9 mouse cellular contexts compared by ENCODE assay signal in genomic region chr8:122259351-122259750, GRCm38 (mm10). TPM values are rescaled to one million over a fixed set of nuclear protein-coding genes. Genes with fewer than 3 reads are reported as not detected.
DNase-seq lines count a peak whose midpoint lies in the region; ATAC-seq and TF ChIP-seq lines count a peak whose summit lies in the region.
"Had no signal": no experiment of that assay in that cellular context is flagged by ENCODE, and none has a peak within 500 bp of the region (broad histone marks: within the 10 kb centered on the region; RNA-seq: fewer than 3 reads in every experiment).

No protein-coding gene starts in this region.

- no peak overlapping the region for H3K9ac ChIP-seq in heart, adult 2 months (ENCODE audit: low read depth, low read length)
- no peak overlapping the region for H3K9ac ChIP-seq in heart, embryonic 12.5 days
- H3K9ac ChIP-seq in heart, embryonic 13.5 days: 0 out of 2 replicates have a peak overlapping the region, but pooled peaks have one; percentile 7

- no peak overlapping the region for H3K4me3 ChIP-seq in heart, adult 2 months
- no peak overlapping the region for H3K4me3 ChIP-seq in heart, embryonic 12.5 days
- no peak overlapping the region for H3K4me3 ChIP-seq in cortical plate, adult 2 months (ENCODE audit: insufficient read depth, low read length)
- no peak overlapping the region for H3K4me3 ChIP-seq in heart, embryonic 13.5 days

- 72% methylated on average over 2 of the region's 2 CpGs for WGBS in heart, adult 2 months
- WGBS in heart, embryonic 12.5 days: 59% methylated on average over 2 of the region's 2 CpGs
- 56% methylated on average over 2 of the region's 2 CpGs for WGBS in heart, embryonic 13.5 days

- DNase-seq in heart, adult 2 months: peak; percentile 64 to 85
- peak; percentile 54 for DNase-seq in R1 (ENCODE audit: low read depth, low spot score)
- DNase-seq in left cerebral cortex, postnatal 14 days (ENCODE audit: low spot score in 2 of 2): peak; percentile 71 to 78
- peak; percentile 71 for DNase-seq in thymus, postnatal 0 days (ENCODE audit: low spot score)

- no peak for TF ChIP-seq POLR2A in heart, adult 2 months (IDR thresholded peaks at IDR 0.05; ENCODE audit: insufficient read depth, low read depth, low read length)
- TF ChIP-seq POLR2A in cortical plate, adult 2 months (IDR thresholded peaks at IDR 0.05; ENCODE audit: extremely low read depth, insufficient read depth, low read length): no peak

- H3K27me3 ChIP-seq in heart, adult 2 months (ENCODE audit: control insufficient read depth, insufficient read depth, low read length): no peaks in the 10 kb centered on the region
- H3K27me3 ChIP-seq in heart, embryonic 12.5 days (replicated peaks): peaks cover 64% of the 10 kb centered on the region
- H3K27me3 ChIP-seq in heart, embryonic 13.5 days (replicated peaks): peaks cover 77% of the 10 kb centered on the region
- H3K27me3 ChIP-seq: Patski had no signal

- no peak overlapping the region for H3K27ac ChIP-seq in heart, adult 2 months
- H3K27ac ChIP-seq in heart, embryonic 12.5 days (ENCODE audit: poor library complexity, severe bottlenecking): no peak overlapping the region
- no peak overlapping the region for H3K27ac ChIP-seq in cortical plate, adult 2 months (ENCODE audit: insufficient read depth, low read length)
- H3K27ac ChIP-seq in heart, embryonic 13.5 days (replicated peaks): no peak overlapping the region

- no peak overlapping the region for H3K4me2 ChIP-seq in heart, embryonic 12.5 days
- no peak overlapping the region for H3K4me2 ChIP-seq in heart, embryonic 13.5 days

- 0 out of 2 replicates have a peak, but pooled peaks cover 2% of the 10 kb centered on the region for H3K4me1 ChIP-seq in heart, adult 2 months (ENCODE audit: control insufficient read depth, insufficient read depth, low read length)
- H3K4me1 ChIP-seq in heart, embryonic 12.5 days (replicated peaks): peaks cover 8% of the 10 kb centered on the region
- 0 out of 2 replicates have a peak, but pooled peaks cover 2% of the 10 kb centered on the region for H3K4me1 ChIP-seq in cortical plate, adult 2 months (ENCODE audit: control insufficient read depth, insufficient read depth, low read length)
- peaks cover 9% of the 10 kb centered on the region for H3K4me1 ChIP-seq in heart, embryonic 13.5 days

- no peak; the same call in none of the 2 replicates for TF ChIP-seq CTCF in heart, adult 2 months (IDR thresholded peaks at IDR 0.05)
- TF ChIP-seq CTCF in cortical plate, adult 2 months (IDR thresholded peaks at IDR 0.05; ENCODE audit: extremely low read depth, insufficient read depth, low read length): peak; percentile 100

- peak; percentile 80 for TF ChIP-seq EP300 in heart, adult 2 months (IDR thresholded peaks at IDR 0.05; ENCODE audit: insufficient read depth, low read depth, low read length)

- no peak for ATAC-seq in heart, embryonic 12.5 days (ENCODE audit: insufficient number of reproducible peaks, low FRiP score)
- no peak; the same call in 1 of the 2 replicates for ATAC-seq in heart, embryonic 13.5 days (ENCODE audit: extremely low read depth, insufficient number of reproducible peaks, low FRiP score, low TSS enrichment)
- peak; percentile 42 for ATAC-seq in monocyte, adult 5-6 weeks (replicated peaks; ENCODE audit: insufficient number of reproducible peaks, low FRiP score, low TSS enrichment, poor library complexity, severe bottlenecking)
- ATAC-seq: Patski had no signal

- H3K9me3 ChIP-seq in heart, embryonic 12.5 days (replicated peaks): no peaks in the 10 kb centered on the region
- H3K9me3 ChIP-seq in heart, embryonic 13.5 days: no peaks in the 10 kb centered on the region

- H3K79me2 ChIP-seq in heart, adult 2 months (replicated peaks; ENCODE audit: control insufficient read depth, insufficient read depth, low read length): no peaks in the 10 kb centered on the region

- intact Hi-C loops in heart, adult 2 months (cut with DNase I): loop anchor here (1.0 to 5.0 kb wide), 4 partner anchors 29 to 281 kb away; no protein-coding TSS in a partner anchor
- intact Hi-C loops in left cerebral cortex, postnatal 14 days (cut with DNase I): no loop called here

- no peaks in the 10 kb centered on the region for H3K36me3 ChIP-seq in heart, adult 2 months (ENCODE audit: control insufficient read depth, insufficient read depth, low read length)
- no peaks in the 10 kb centered on the region for H3K36me3 ChIP-seq in heart, embryonic 12.5 days
- H3K36me3 ChIP-seq in heart, embryonic 13.5 days: no peaks in the 10 kb centered on the region

RNA-seq across cellular contexts. Expression of gene Zfpm1, which starts 22.6 kb away (rescaled TPM):
- total RNA-seq in heart, adult 2 months (2021): 10 to 100 TPM; 21.2 to 24.6 TPM
- 20.0 and 20.9 TPM in 2 replicates for polyA plus RNA-seq in heart, adult 2 months (2012; rRNA removed)
- polyA plus RNA-seq in heart, embryonic 12.5 days (2016; fragmentation: Nextera tagmentation; extraction: Ambion mirVana): 8.0 and 9.2 TPM in 2 replicates
- 32.1 and 39.0 TPM in 2 replicates for polyA plus RNA-seq in cortical plate, adult 2 months (2012; rRNA removed)
- 3.8 TPM in 2 replicates for polyA plus RNA-seq in heart, embryonic 13.5 days (2015; fragmentation: Nextera tagmentation; extraction: Ambion mirVana)
- 10 to 100 TPM; 20.4 to 25.2 TPM for total RNA-seq in left cerebral cortex, postnatal 14 days (2021)
- 7.9 to 23.3 TPM (median 10.3 TPM) in 3 replicates for total RNA-seq in monocyte, adult 5-6 weeks (2017)
- 3.9 and 5.4 TPM in 2 replicates for polyA plus RNA-seq in thymus, postnatal 0 days (2015; fragmentation: Nextera tagmentation; extraction: Ambion mirVana)
